Mouse (Mus musculus): ENCODE data around the gene Cdk16. TPM values are rescaled to one million over a fixed set of nuclear protein-coding genes. Genes with fewer than 3 reads are reported as not detected.

Gene Cdk16
- polyA plus RNA-seq, 1 experiment from 2014 or later = 117 TPM

- H3K4me2 ChIP-seq (ENCODE audit: low read depth, low read length, severe bottlenecking) = peak overlapping the region; percentile 57
- 22% methylated on average over 9 of the region's 9 CpGs for WGBS
- H3K4me3 ChIP-seq (ENCODE audit: low read depth, low read length) = peak overlapping the region; percentile 56
- H3K36me3 ChIP-seq (ENCODE audit: control insufficient read depth, insufficient read depth, low read length) = no peaks in the 10 kb centered on the region
- H3K27me3 ChIP-seq (ENCODE audit: control insufficient read depth, insufficient read depth, low read length) = no peaks in the 10 kb centered on the region
- peak overlapping the region; percentile 70 for H3K9ac ChIP-seq (ENCODE audit: low read length)
- 0 out of 2 replicates have a peak overlapping the region, but pooled peaks have one; percentile 12 for H3K27ac ChIP-seq (ENCODE audit: low read depth, low read length)
- ATAC-seq (replicated peaks; ENCODE audit: low FRiP score) (no peak), DNase-seq (ENCODE audit: low spot score) (no peak)
- H3K9me3 ChIP-seq (ENCODE audit: control insufficient read depth, low read length) = no peaks in the 10 kb centered on the region
- no peaks in the 10 kb centered on the region for H3K4me1 ChIP-seq (replicated peaks; ENCODE audit: control insufficient read depth, insufficient read depth, low read length)
Measured at GRCm38 (mm10) chrX:20663444-20663790, 24.3 kb upstream of the Cdk16 start.

DNA sequence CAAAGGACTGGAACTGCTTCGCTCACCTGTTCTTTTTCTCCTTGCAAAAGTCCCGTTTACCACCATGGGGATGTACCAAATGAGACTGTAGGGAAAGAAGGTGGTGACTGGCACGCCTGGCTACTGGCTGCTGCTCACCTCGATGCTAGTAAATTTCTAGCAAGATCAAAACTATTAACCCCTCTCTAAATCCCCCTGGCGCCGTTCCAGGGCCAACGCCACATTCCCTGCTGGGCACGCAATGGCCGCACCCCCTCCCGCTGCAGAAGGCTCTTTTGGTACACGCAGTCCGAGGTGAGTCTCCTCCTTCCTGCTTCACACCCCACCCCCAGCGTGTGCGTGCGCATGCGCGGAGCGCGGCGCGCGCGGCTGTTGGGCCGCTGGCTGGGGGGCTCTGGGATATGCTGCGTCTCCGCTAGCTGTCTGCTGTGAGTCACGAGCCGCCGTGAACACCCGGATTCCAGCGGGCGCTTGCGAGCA lies 354 bp downstream of the Cdk16 start:
- peak overlapping the region; percentile 80 for H3K9ac ChIP-seq (ENCODE audit: low read length)
- H3K36me3 ChIP-seq (ENCODE audit: control insufficient read depth, insufficient read depth, low read length) = no peaks in the 10 kb centered on the region
- H3K4me2 ChIP-seq (ENCODE audit: low read depth, low read length, severe bottlenecking) = peak overlapping the region; percentile 61
- H3K27ac ChIP-seq (ENCODE audit: low read depth, low read length) = peak overlapping the region; percentile 94
- H3K4me1 ChIP-seq (replicated peaks; ENCODE audit: control insufficient read depth, insufficient read depth, low read length) = peaks cover 2% of the 10 kb centered on the region; the same call in 1 of the 2 replicates
- 22% methylated on average over 21 of the region's 33 CpGs for WGBS
- peak; percentile 88 for DNase-seq (ENCODE audit: low spot score)
- peak; percentile 92 for ATAC-seq (replicated peaks; ENCODE audit: low FRiP score)
- H3K27me3 ChIP-seq (ENCODE audit: control insufficient read depth, insufficient read depth, low read length) = no peaks in the 10 kb centered on the region
- H3K9me3 ChIP-seq (ENCODE audit: control insufficient read depth, low read length) = no peaks in the 10 kb centered on the region
- H3K4me3 ChIP-seq (ENCODE audit: low read depth, low read length) = peak overlapping the region; percentile 62

- WGBS = 24% methylated on average over 24 of the region's 35 CpGs
- Histone ChIP-seq H3K4me2 (ENCODE audit: low read depth, low read length, severe bottlenecking) (peak overlapping the region; percentile 61), H3K9me3 (ENCODE audit: control insufficient read depth, low read length) (no peaks in the 10 kb centered on the region), H3K27me3 (ENCODE audit: control insufficient read depth, insufficient read depth, low read length) (no peaks in the 10 kb centered on the region), H3K36me3 (ENCODE audit: control insufficient read depth, insufficient read depth, low read length) (no peaks in the 10 kb centered on the region), H3K4me1 (replicated peaks; ENCODE audit: control insufficient read depth, insufficient read depth, low read length) (peaks cover 2% of the 10 kb centered on the region; the same call in 1 of the 2 replicates), H3K27ac (ENCODE audit: low read depth, low read length) (peak overlapping the region; percentile 94), H3K4me3 (ENCODE audit: low read depth, low read length) (peak overlapping the region; percentile 62), H3K9ac (ENCODE audit: low read length) (peak overlapping the region; percentile 80)
- DNase-seq (ENCODE audit: low spot score) (peak; percentile 79), ATAC-seq (replicated peaks; ENCODE audit: low FRiP score) (peak; percentile 73)
Measured at GRCm38 (mm10) chrX:20688615-20689014, 861 bp downstream of the Cdk16 start.

- WGBS = 79% methylated on average over 3 of the region's 3 CpGs
- H3K27ac ChIP-seq (ENCODE audit: low read depth, low read length) = no peak overlapping the region
- no peak for DNase-seq (ENCODE audit: low spot score)
- H3K36me3 ChIP-seq (ENCODE audit: control insufficient read depth, insufficient read depth, low read length) = no peaks in the 10 kb centered on the region; the same call in 1 of the 2 replicates
- H3K4me3 ChIP-seq (ENCODE audit: low read depth, low read length) = no peak overlapping the region
- ATAC-seq (replicated peaks; ENCODE audit: low FRiP score) = no peak
- no peak overlapping the region for H3K4me2 ChIP-seq (ENCODE audit: low read depth, low read length, severe bottlenecking)
- H3K4me1 ChIP-seq (replicated peaks; ENCODE audit: control insufficient read depth, insufficient read depth, low read length) = peaks cover 2% of the 10 kb centered on the region; the same call in 1 of the 2 replicates
- H3K9ac ChIP-seq (ENCODE audit: low read length) = no peak overlapping the region
- H3K27me3 ChIP-seq (ENCODE audit: control insufficient read depth, insufficient read depth, low read length) = no peaks in the 10 kb centered on the region
- H3K9me3 ChIP-seq (ENCODE audit: control insufficient read depth, low read length) = no peaks in the 10 kb centered on the region
Measured at GRCm38 (mm10) chrX:20691566-20691965, 3.8 kb downstream of the Cdk16 start.

GRCm38 (mm10) chrX:20692616-20693015 lies 4.9 kb downstream of the Cdk16 start:
- H3K4me3 ChIP-seq (ENCODE audit: low read depth, low read length) = no peak overlapping the region
- H3K9ac ChIP-seq (ENCODE audit: low read length) = no peak overlapping the region
- no peak for DNase-seq (ENCODE audit: low spot score)
- ATAC-seq (replicated peaks; ENCODE audit: low FRiP score) = no peak
- WGBS = 92% methylated on average over 1 of the region's 1 CpGs
- no peak overlapping the region for H3K4me2 ChIP-seq (ENCODE audit: low read depth, low read length, severe bottlenecking)
- H3K27ac ChIP-seq (ENCODE audit: low read depth, low read length) = no peak overlapping the region
- H3K36me3 ChIP-seq (ENCODE audit: control insufficient read depth, insufficient read depth, low read length) = no peaks in the 10 kb centered on the region; the same call in 1 of the 2 replicates
- no peaks in the 10 kb centered on the region for H3K9me3 ChIP-seq (ENCODE audit: control insufficient read depth, low read length)
- H3K4me1 ChIP-seq (replicated peaks; ENCODE audit: control insufficient read depth, insufficient read depth, low read length) = 0 out of 2 replicates have a peak, but pooled peaks cover 2% of the 10 kb centered on the region
- no peaks in the 10 kb centered on the region for H3K27me3 ChIP-seq (ENCODE audit: control insufficient read depth, insufficient read depth, low read length)

DNA sequence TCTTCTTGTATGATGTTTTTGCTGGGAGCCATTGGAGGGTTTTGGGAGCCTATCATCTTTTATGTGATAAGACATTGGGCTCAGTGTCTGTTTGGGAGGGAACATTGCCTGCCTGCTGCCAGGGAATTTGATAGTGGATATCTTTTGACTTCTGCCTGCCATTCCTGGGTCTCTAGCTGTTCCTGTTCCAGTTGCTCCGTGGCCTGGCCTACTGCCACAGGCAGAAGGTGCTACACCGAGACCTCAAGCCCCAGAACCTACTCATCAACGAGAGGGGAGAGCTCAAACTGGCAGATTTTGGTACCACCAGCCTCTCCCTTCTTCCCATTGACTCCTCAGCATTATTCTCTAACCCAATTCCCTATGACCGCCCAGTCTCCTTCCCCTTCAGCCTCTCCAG lies 8.1 kb downstream of the Cdk16 start:
- no peak overlapping the region for H3K9ac ChIP-seq (ENCODE audit: low read length)
- ATAC-seq (replicated peaks; ENCODE audit: low FRiP score) = no peak
- no peaks in the 10 kb centered on the region for H3K27me3 ChIP-seq (ENCODE audit: control insufficient read depth, insufficient read depth, low read length)
- no peaks in the 10 kb centered on the region; the same call in 1 of the 2 replicates for H3K36me3 ChIP-seq (ENCODE audit: control insufficient read depth, insufficient read depth, low read length)
- WGBS = 91% methylated on average over 4 of the region's 4 CpGs
- H3K27ac ChIP-seq (ENCODE audit: low read depth, low read length) = no peak overlapping the region
- DNase-seq (ENCODE audit: low spot score) = no peak
- no peaks in the 10 kb centered on the region for H3K9me3 ChIP-seq (ENCODE audit: control insufficient read depth, low read length)
- no peak overlapping the region for H3K4me3 ChIP-seq (ENCODE audit: low read depth, low read length)
- H3K4me1 ChIP-seq (replicated peaks; ENCODE audit: control insufficient read depth, insufficient read depth, low read length) = no peaks in the 10 kb centered on the region
- no peak overlapping the region for H3K4me2 ChIP-seq (ENCODE audit: low read depth, low read length, severe bottlenecking)

DNA sequence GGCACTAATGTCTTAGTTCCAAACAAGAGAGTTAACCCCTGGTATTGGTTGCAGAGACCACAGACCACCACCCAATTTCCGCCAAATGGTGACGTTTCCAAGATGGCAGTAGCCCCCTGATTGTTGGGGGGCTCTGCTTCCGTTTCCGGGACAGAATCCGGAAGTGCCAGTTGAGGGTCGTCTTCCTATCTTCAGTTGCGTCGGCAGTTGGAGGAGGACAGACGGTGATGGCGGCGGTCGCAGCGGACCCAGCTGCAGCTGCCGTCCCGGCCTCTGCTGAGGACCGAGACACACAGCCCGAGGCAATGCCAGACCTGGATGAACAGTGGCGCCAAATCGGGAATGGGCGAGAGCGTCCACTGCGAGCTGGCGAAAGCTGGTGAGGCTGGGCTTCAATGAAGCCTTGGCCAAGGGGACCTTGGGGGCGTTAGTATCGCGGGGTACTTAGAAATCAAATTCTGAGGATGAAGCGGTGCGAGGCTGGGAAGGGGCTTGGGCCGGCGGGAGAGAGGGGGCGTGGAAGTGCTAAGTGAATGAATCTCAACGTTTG lies 16.1 kb downstream of the Cdk16 start, which contains the start of gene Usp11:
Usp11 (plus strand) TSS at position 166 of the 550 bp plus-strand sequence.
- Histone ChIP-seq H3K27ac (ENCODE audit: low read depth, low read length) (peak within 1 kb of the TSS; percentile 90), H3K4me1 (replicated peaks; ENCODE audit: control insufficient read depth, insufficient read depth, low read length) (no peaks in the 10 kb centered on the region), H3K9me3 (ENCODE audit: control insufficient read depth, low read length) (no peaks in the 10 kb centered on the region), H3K36me3 (ENCODE audit: control insufficient read depth, insufficient read depth, low read length) (no peaks in the 10 kb centered on the region), H3K27me3 (ENCODE audit: control insufficient read depth, insufficient read depth, low read length) (no peaks in the 10 kb centered on the region), H3K4me3 (ENCODE audit: low read depth, low read length) (peak within 1 kb of the TSS; percentile 55), H3K9ac (ENCODE audit: low read length) (peak within 1 kb of the TSS; percentile 61), H3K4me2 (ENCODE audit: low read depth, low read length, severe bottlenecking) (peak within 1 kb of the TSS; percentile 46)
- 21% methylated on average over 32 of the region's 32 CpGs for WGBS
- peak; percentile 78 for ATAC-seq (replicated peaks; ENCODE audit: low FRiP score)
- DNase-seq (ENCODE audit: low spot score) = peak; percentile 78

DNA sequence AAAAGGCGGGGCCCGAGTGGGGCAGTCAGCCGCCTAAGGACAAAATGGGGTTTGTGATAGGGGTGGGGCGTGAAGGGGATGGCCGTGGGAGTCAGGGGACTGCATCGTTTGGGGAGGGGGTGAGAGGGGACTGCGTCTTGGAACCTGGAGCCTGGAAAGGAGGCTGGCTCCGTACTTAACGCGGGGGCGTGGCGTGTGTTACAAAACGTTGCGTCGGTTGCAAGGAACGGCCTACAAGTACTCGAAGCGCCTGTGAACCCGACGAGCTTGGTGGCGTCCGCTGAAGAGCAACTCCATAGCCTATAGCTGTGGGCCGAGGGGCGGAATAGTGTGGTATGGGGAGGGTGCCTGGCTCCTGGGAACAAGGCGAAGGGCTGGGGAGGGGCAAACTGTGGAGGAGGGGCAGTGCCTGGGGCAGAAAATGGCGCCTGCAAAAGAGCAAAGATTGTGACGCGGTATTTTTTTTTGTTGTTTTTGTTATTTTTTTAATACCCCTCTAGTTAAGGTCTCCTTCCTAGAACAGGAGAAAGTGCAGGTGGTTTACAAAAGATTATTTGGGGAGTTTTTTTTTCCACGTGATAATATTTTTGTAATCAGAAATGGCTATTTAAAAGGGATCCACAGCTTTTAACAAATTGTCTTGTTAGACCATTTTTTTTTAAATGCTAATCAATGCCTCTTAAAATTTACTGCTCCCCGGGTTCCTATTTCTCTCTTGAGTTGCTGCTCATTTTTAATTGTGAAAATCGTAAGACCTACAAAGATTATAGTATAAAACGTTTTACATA lies 16.7 kb downstream of the Cdk16 start:
- peak overlapping the region; percentile 55 for H3K4me3 ChIP-seq (ENCODE audit: low read depth, low read length)
- H3K9me3 ChIP-seq (ENCODE audit: control insufficient read depth, low read length) = no peaks in the 10 kb centered on the region
- no peaks in the 10 kb centered on the region for H3K36me3 ChIP-seq (ENCODE audit: control insufficient read depth, insufficient read depth, low read length)
- DNase-seq (ENCODE audit: low spot score) = peak; percentile 86
- H3K4me1 ChIP-seq (replicated peaks; ENCODE audit: control insufficient read depth, insufficient read depth, low read length) = no peaks in the 10 kb centered on the region
- ATAC-seq (replicated peaks; ENCODE audit: low FRiP score) = peak; percentile 96
- peak overlapping the region; percentile 61 for H3K9ac ChIP-seq (ENCODE audit: low read length)
- H3K27ac ChIP-seq (ENCODE audit: low read depth, low read length) = peak overlapping the region; percentile 90
- H3K27me3 ChIP-seq (ENCODE audit: control insufficient read depth, insufficient read depth, low read length) = no peaks in the 10 kb centered on the region
- peak overlapping the region; percentile 46; the same call in 1 of the 2 replicates for H3K4me2 ChIP-seq (ENCODE audit: low read depth, low read length, severe bottlenecking)
- WGBS = 19% methylated on average over 32 of the region's 32 CpGs
